Mouse (Mus musculus) myocyte (in vitro differentiated cells): ENCODE results near the gene Dcaf1. TPM values are rescaled to one million over a fixed set of nuclear protein-coding genes. Genes with fewer than 3 reads are reported as not detected.

ENCODE experiments used
- H3K27me3 ChIP-seq: one replicate; pipeline ENCODE4 v1.6.1; 2011; ENCODE audit not compliant: control insufficient read depth, insufficient read depth, insufficient read length
- H3K36me3 ChIP-seq: one replicate; pipeline ENCODE4 v1.6.1; 2011; ENCODE audit not compliant: control insufficient read depth, insufficient read depth
- H3K4me2 ChIP-seq: one replicate; pipeline ENCODE4 v1.6.1; 2011; ENCODE audit warnings: low read depth, control low read depth
- H3K4me3 ChIP-seq: one replicate; pipeline ENCODE4 v1.5.1; 2011; ENCODE audit warnings: mild to moderate bottlenecking, control low read depth, moderate library complexity
- H3K79me2 ChIP-seq: one replicate; pipeline ENCODE4 v1.6.1; 2011; ENCODE audit not compliant: control insufficient read depth, insufficient read depth
- H3ac ChIP-seq: one replicate; pipeline ENCODE4 v1.6.1; 2011; ENCODE audit not compliant: control insufficient read depth, insufficient read length
- CEBPB ChIP-seq: IDR thresholded peaks from 2 replicates; pipeline ENCODE4 v1.6.1; 2011; ENCODE audit warnings: mild to moderate bottlenecking, moderate library complexity; ENCODE audit not compliant: poor library complexity, insufficient read depth, severe bottlenecking
- E2F4 ChIP-seq: IDR thresholded peaks from one replicate; pipeline ENCODE4 v1.6.1; 2011; ENCODE audit warnings: mild to moderate bottlenecking, control low read depth, moderate library complexity; ENCODE audit not compliant: insufficient read depth
- MAX ChIP-seq: IDR thresholded peaks from one replicate; pipeline ENCODE4 v1.6.1; 2011; ENCODE audit warnings: low read depth, mild to moderate bottlenecking, control low read depth
- MYOD1 ChIP-seq, 3 experiments: IDR thresholded peaks; one replicate each; pipeline ENCODE4 v1.6.1; 2011; ENCODE audit warnings: control low read depth in 2 of 3, low read depth in 2 of 3, mild to moderate bottlenecking in 2 of 3, moderate library complexity in 1 of 3; ENCODE audit not compliant: insufficient read length in 2 of 3, control insufficient read depth in 1 of 3
- MYOG ChIP-seq, 3 experiments: IDR thresholded peaks; one replicate each; pipeline ENCODE4 v1.6.1; 2011; ENCODE audit warnings: control low read depth in 2 of 3, low read depth in 2 of 3, mild to moderate bottlenecking in 2 of 3; ENCODE audit not compliant: insufficient read length in 2 of 3, control insufficient read depth in 1 of 3, insufficient read depth in 1 of 3
- POLR2A ChIP-seq: IDR thresholded peaks from one replicate; pipeline ENCODE4 v1.6.1; 2011; ENCODE audit warnings: low read depth, mild to moderate bottlenecking, control low read depth, moderate library complexity; ENCODE audit not compliant: insufficient read length
- POLR2AphosphoS2 ChIP-seq: IDR thresholded peaks from one replicate; pipeline ENCODE4 v1.6.1; 2011; ENCODE audit warnings: low read depth, control low read depth; ENCODE audit not compliant: insufficient read length
- REST ChIP-seq: IDR thresholded peaks from one replicate; pipeline ENCODE4 v1.6.1; 2011; ENCODE audit warnings: mild to moderate bottlenecking, control low read depth, moderate library complexity; ENCODE audit not compliant: insufficient read depth, insufficient read length
- SRF ChIP-seq: IDR thresholded peaks from one replicate; pipeline ENCODE4 v1.6.1; 2011; ENCODE audit warnings: low read depth; ENCODE audit not compliant: control insufficient read depth, insufficient read length
- TCF12 ChIP-seq: IDR thresholded peaks from one replicate; pipeline ENCODE4 v1.6.1; 2011; ENCODE audit warnings: mild to moderate bottlenecking, control low read depth; ENCODE audit not compliant: poor library complexity, insufficient read depth, severe bottlenecking
- TCF3 ChIP-seq: IDR thresholded peaks from one replicate; pipeline ENCODE4 v1.6.1; 2011; ENCODE audit warnings: low read depth, control low read depth; ENCODE audit not compliant: insufficient read length
- USF1 ChIP-seq: IDR thresholded peaks from one replicate; pipeline ENCODE4 v1.6.1; 2011; ENCODE audit warnings: low read depth, mild to moderate bottlenecking, control low read depth, moderate library complexity
- polyA plus RNA-seq: library from polyadenylated mRNA; unstranded; fragments of >200 nt; fragmentation: generic; extraction: Trizol; gene quantifications from one replicate; pipeline ENCODE4 v1.2.1, GENCODE M21; 2012; ENCODE audit warnings: missing spikeins

The Dcaf1 gene
- polyA plus RNA-seq, 1 experiment = 12.3 TPM

- H3ac ChIP-seq = no peak overlapping the region
- no peak overlapping the region for H3K4me3 ChIP-seq
- no peaks in the 10 kb centered on the region for H3K27me3 ChIP-seq
- H3K4me2 ChIP-seq = no peak overlapping the region
- H3K79me2 ChIP-seq = no peaks in the 10 kb centered on the region
- H3K36me3 ChIP-seq = peaks cover 16% of the 10 kb centered on the region
- TF ChIP-seq CEBPB (no peak), USF1 (no peak), POLR2A (no peak), MAX (no peak), TCF3 (no peak), MYOG (IDR thresholded peaks at IDR 0.05; ENCODE audit: control insufficient read depth in 1 of 3, insufficient read depth in 1 of 3, insufficient read length in 2 of 3, low read depth in 2 of 3) (no peak), E2F4 (no peak)
Observed at GRCm38 (mm10) chr9:106874216-106874615, 52.5 kb downstream of the Dcaf1 start.

DNA sequence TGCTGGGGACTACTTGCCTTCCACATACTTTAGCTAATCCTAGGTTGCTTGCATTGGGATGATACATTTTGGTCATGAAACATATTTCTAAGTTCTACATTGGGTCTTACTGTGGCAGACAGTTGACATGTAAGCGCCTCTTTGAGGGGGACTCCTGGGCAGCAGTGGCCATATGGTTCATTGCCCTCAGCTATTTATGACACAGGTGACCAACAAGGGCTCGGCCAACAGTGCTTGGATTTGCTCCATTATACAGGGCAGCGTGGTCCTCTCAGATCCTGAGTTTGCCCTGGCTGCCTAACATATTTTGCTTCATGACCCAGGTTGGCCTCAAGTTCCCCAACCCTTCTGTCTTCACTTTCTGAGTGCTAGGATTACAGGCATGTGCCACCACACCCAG is 55.0 kb downstream of the Dcaf1 start:
- Histone ChIP-seq H3K79me2 (no peaks in the 10 kb centered on the region), H3K4me3 (no peak overlapping the region), H3ac (no peak overlapping the region), H3K4me2 (no peak overlapping the region), H3K36me3 (peaks cover 25% of the 10 kb centered on the region), H3K27me3 (no peaks in the 10 kb centered on the region)
- TF ChIP-seq TCF3 (no peak), POLR2A (no peak), MYOG (IDR thresholded peaks at IDR 0.05; ENCODE audit: control insufficient read depth in 1 of 3, insufficient read depth in 1 of 3, insufficient read length in 2 of 3, low read depth in 2 of 3) (no peak), POLR2AphosphoS2 (no peak)

DNA sequence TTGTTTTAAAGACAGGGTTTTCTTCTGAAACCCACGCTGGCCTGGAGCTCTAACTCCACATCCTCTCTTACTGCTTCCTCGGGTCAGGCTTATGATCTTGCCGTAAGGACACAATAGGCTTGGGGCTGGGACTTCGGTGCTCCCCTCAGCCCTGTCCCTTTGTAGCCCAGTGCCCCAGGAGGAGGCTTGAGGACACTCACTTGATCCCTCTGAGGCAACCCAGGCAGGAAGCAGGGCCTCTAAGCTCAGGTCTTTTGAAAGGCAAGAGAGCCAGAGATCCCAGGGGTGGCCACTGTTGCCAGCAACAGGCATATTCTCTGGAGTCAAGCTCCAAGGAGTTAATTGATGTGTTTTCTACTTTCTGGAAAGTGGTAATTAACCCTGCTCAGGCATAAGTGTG is 57.8 kb downstream of the Dcaf1 start:
- no peak overlapping the region for H3K4me2 ChIP-seq
- peaks cover 16% of the 10 kb centered on the region for H3K36me3 ChIP-seq
- peaks cover 16% of the 10 kb centered on the region for H3K79me2 ChIP-seq
- no peaks in the 10 kb centered on the region for H3K27me3 ChIP-seq
- no peak overlapping the region for H3ac ChIP-seq
- no peak overlapping the region for H3K4me3 ChIP-seq
- TF ChIP-seq TCF3 (no peak), MYOD1 (IDR thresholded peaks at IDR 0.05; ENCODE audit: control insufficient read depth in 1 of 3, insufficient read length in 2 of 3, low read depth in 2 of 3) (no peak), MYOG (IDR thresholded peaks at IDR 0.05; ENCODE audit: control insufficient read depth in 1 of 3, insufficient read depth in 1 of 3, insufficient read length in 2 of 3, low read depth in 2 of 3) (no peak), TCF12 (no peak), E2F4 (no peak), CEBPB (no peak), SRF (no peak), MAX (no peak), REST (no peak), POLR2A (no peak), POLR2AphosphoS2 (no peak), USF1 (no peak)

GRCm38 (mm10) chr9:106881071-106881755 is 59.5 kb downstream of the Dcaf1 start:
- H3K79me2 ChIP-seq = peaks cover 31% of the 10 kb centered on the region
- no peak overlapping the region for H3K4me3 ChIP-seq
- H3K27me3 ChIP-seq = no peaks in the 10 kb centered on the region
- TF ChIP-seq TCF3 (no peak), MYOG (IDR thresholded peaks at IDR 0.05; ENCODE audit: control insufficient read depth in 1 of 3, insufficient read depth in 1 of 3, insufficient read length in 2 of 3, low read depth in 2 of 3) (no peak), E2F4 (no peak), POLR2A (no peak), SRF (no peak), POLR2AphosphoS2 (no peak), CEBPB (no peak), REST (no peak), MAX (no peak), MYOD1 (IDR thresholded peaks at IDR 0.05; ENCODE audit: control insufficient read depth in 1 of 3, insufficient read length in 2 of 3, low read depth in 2 of 3) (no peak), TCF12 (no peak)
- no peak overlapping the region for H3K4me2 ChIP-seq
- H3ac ChIP-seq = no peak overlapping the region
- H3K36me3 ChIP-seq = peaks cover 11% of the 10 kb centered on the region

DNA sequence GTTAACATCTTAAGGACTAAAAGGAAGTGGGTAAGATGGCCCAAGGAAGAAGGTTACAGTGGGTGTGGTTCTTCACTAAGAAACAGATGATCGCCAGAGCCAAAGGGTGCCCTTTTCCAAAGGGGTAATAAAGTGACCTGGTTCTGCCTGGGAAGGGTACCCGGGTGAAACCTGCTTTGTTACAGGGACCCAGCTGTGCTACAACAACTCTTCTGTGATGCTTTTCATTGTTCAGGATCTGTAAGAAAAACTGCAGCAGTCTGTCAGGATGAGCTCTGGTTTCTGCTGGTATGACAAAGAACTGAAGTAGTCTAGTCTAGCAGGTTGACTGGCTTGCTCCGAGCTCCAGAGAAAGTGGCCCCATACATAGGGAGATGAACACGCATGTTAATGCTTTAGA is 60.5 kb downstream of the Dcaf1 start:
- Histone ChIP-seq H3K4me2 (no peak overlapping the region), H3K27me3 (no peaks in the 10 kb centered on the region)
- no peak for TF ChIP-seq POLR2A
- TF ChIP-seq TCF3 = no peak
- no peak for TF ChIP-seq TCF12
- no peak for TF ChIP-seq MYOD1 (IDR thresholded peaks at IDR 0.05; ENCODE audit: control insufficient read depth in 1 of 3, insufficient read length in 2 of 3, low read depth in 2 of 3)
- TF ChIP-seq SRF = no peak
- no peak for TF ChIP-seq POLR2AphosphoS2
- TF ChIP-seq USF1 = no peak
- TF ChIP-seq MAX = no peak
- TF ChIP-seq REST = no peak
- TF ChIP-seq MYOG (IDR thresholded peaks at IDR 0.05; ENCODE audit: control insufficient read depth in 1 of 3, insufficient read depth in 1 of 3, insufficient read length in 2 of 3, low read depth in 2 of 3) = no peak

More for the DNA sequence above, 60.5 kb downstream of the Dcaf1 start:
- Histone ChIP-seq H3K36me3 (peaks cover 8% of the 10 kb centered on the region), H3ac (no peak overlapping the region), H3K79me2 (peaks cover 31% of the 10 kb centered on the region), H3K4me3 (no peak overlapping the region)
